Mouse (Mus musculus): Measurements from ENCODE around the gene Creb3.

DNA sequence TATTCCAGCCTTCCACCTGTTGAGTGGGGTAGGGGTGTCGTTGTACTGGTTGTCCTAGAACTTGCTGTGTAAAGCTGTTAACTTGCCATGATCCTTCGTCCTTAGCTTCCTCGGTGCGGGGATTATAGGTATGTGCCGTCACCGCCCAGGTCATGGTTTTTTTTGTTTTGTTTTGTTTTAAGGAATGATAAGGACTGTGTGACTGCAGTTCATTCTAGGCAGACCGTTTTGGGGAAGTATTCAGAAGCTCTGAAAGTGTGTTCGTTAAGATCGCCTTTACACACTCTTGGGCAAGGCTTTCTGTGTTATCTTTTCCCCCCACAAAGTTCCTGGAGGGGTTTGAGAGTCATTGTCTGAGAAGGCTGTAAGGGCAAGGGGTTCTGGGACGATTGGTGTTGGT, 50.4 kb downstream of the Creb3 start:
- TF ChIP-seq CTCF (conservative IDR thresholded peaks at IDR 0.05; ENCODE audit: low read length) (no peak), NANOG (IDR thresholded peaks at IDR 0.05; ENCODE audit: borderline replicate concordance, low read length) (no peak), POU5F1 (IDR thresholded peaks at IDR 0.05; ENCODE audit: borderline replicate concordance, low read length) (no peak)
